ENCODE assay signal across 8 mouse cellular contexts in genomic region chr7:107594857-107595402, GRCm38 (mm10). TPM values are rescaled to one million over a fixed set of nuclear protein-coding genes. Genes with fewer than 3 reads are reported as not detected.
A peak's percentile ranks its signal among the peaks of the same experiment; 100 is the strongest.
DNase-seq lines count a peak whose midpoint lies in the region; TF ChIP-seq lines count a peak whose summit lies in the region.

Ppfibp2 (plus strand) TSS chr7:107595207.

- no peak for TF ChIP-seq CTCF in left cerebral cortex, adult 2 months (IDR thresholded peaks at IDR 0.05)

- intact Hi-C loops in gastrocnemius, postnatal 14 days (cut with DNase I; ENCODE audit: low total_unique reads) = no loop called here
- intact Hi-C loops in left cerebral cortex, adult 2 months (cut with DNase I) = loop anchor here (5.0 kb wide), 2 partner anchors 62 to 152 kb away; no protein-coding TSS in a partner anchor

- peak within 1 kb of the TSS; percentile 55 for H3K4me3 ChIP-seq in left cerebral cortex, adult 2 months

- peak; percentile 98 for DNase-seq in adrenal gland, adult 2 months
- DNase-seq in embryo, embryonic 11 days = peak; percentile 90
- peak; percentile 93 for DNase-seq in gastrocnemius, postnatal 14 days
- DNase-seq in induced T-regulatory cell, adult 2 months (ENCODE audit: low read depth) = peak; percentile 83
- peak; percentile 76 to 85 for DNase-seq in left cerebral cortex, adult 2 months (ENCODE audit: extremely low spot score in 1 of 2, low spot score in 2 of 2)
- DNase-seq in lung, postnatal 4 days = peak; percentile 96
- DNase-seq in retina, postnatal 1 day = peak; percentile 90
- DNase-seq in thymus, postnatal 36 days = peak; percentile 78 to 83

- peak within 1 kb of the TSS; percentile 64 for H3K27ac ChIP-seq in left cerebral cortex, adult 2 months

RNA-seq across cellular contexts. Expression of gene Ppfibp2, which starts in this region (rescaled TPM):
- 1 to 10 TPM; 3.5 to 7.5 TPM for total RNA-seq in adrenal gland, adult 2 months (2021)
- 1.5 and 2.2 TPM in 2 replicates for polyA plus RNA-seq in adrenal gland, adult 2 months (2012; rRNA removed)
- total RNA-seq in gastrocnemius, postnatal 14 days (2021) = 1 to 10 TPM; 8.4 to 9.9 TPM
- 1 to 10 TPM; 6.9 TPM for total RNA-seq in left cerebral cortex, adult 2 months (2021)

Comparison
In these comparisons a context has a peak if more than half of its experiments do, and no peak if none do; other contexts are left out.
1. Peak in every context shown above with its lines: DNase-seq, H3K4me3 ChIP-seq and H3K27ac ChIP-seq.